Mouse (Mus musculus) megakaryocyte, embryonic 14.5 days (primary cell): ENCODE results near the gene Mttp.

Experiments
- FLI1 ChIP-seq: IDR thresholded peaks from 2 replicates; pipeline ENCODE4 v1.6.1; 2012; ENCODE audit warnings: low read length, inconsistent platforms, mixed read lengths
- GATA1 ChIP-seq: IDR thresholded peaks from 3 replicates; pipeline ENCODE4 v1.6.1; 2012; ENCODE audit warnings: mixed read lengths, low read length, inconsistent platforms, borderline replicate concordance

DNA sequence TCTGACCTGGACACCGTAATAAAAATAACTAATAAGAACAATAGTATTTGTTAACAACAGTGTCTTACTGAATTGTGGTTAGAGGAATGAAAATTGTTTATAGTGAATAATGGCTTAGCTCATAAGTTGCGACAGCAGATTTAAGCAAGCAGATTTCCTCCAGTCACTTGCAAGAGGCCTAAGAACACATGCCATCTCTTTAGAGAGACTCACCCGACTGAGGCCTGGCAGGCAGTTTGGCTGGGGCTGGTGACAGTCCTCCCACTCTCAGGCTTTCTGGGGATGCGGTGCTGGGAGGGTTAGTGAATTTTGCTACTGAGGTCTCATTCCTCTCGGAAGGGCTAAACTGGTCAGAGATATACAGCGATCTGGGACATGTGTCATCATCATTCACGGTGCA, 38.6 kb upstream of the Mttp start:
- TF ChIP-seq GATA1, result no peak
- TF ChIP-seq FLI1, result no peak
